Mouse (Mus musculus) olfactory bulb, adult 2 months (tissue): ENCODE data around the gene Ywhab.

Experiments
- CTCF ChIP-seq: fragments of 200-500 bp; IDR thresholded peaks from 2 replicates; pipeline ENCODE4 v1.5.1; 2012; ENCODE audit warnings: low read depth, mild to moderate bottlenecking, low read length, moderate library complexity; ENCODE audit not compliant: insufficient read depth
- POLR2A ChIP-seq: fragments of 200-500 bp; IDR thresholded peaks from 2 replicates; pipeline ENCODE4 v1.6.1; 2012; ENCODE audit warnings: mild to moderate bottlenecking, low read depth, low read length, moderate library complexity; ENCODE audit not compliant: insufficient read depth

DNA sequence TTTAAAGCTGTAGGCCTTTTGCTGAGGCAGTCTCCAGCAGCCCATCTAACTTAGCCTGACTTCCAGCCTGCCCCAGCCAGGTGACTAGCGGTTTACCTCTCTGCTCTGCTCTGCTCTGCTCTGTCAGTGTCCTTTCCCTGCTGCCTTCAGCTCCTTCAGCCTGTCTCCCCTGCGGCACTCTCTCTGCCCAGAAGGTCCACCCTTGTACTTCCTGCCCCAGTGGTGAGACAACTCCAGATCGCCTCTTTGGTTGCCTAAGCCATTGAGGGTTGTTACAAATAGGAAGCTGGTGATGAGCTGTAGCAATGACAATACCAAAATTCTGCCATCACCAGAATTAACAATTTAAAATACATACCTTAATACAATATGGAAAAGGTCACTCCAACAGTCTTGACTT is 16.2 kb downstream of the Ywhab start:
- TF ChIP-seq CTCF (no peak), POLR2A (no peak)
